Mouse (Mus musculus) gastrocnemius, adult 8-10 months (tissue): ENCODE measurements at regions not wholly inside any gene's neighbourhood (a gene's known extent, or its start where the extent isn't known, plus 50 kb on each side); places are given as distances from the start of the nearest gene placed in this dataset.
A peak's percentile ranks its signal among the peaks of the same experiment; 100 is the strongest.

Source experiments
- DNase-seq, 2 experiments: peaks; one replicate each; pipeline ENCODE4 v3.0.0; 2022; ENCODE audit warnings: low spot score in 2 of 2

- DNase-seq = no peak
Observed at GRCm38 (mm10) chr1:183845135-183845534, 168.0 kb upstream of the Dusp10 start.

DNA sequence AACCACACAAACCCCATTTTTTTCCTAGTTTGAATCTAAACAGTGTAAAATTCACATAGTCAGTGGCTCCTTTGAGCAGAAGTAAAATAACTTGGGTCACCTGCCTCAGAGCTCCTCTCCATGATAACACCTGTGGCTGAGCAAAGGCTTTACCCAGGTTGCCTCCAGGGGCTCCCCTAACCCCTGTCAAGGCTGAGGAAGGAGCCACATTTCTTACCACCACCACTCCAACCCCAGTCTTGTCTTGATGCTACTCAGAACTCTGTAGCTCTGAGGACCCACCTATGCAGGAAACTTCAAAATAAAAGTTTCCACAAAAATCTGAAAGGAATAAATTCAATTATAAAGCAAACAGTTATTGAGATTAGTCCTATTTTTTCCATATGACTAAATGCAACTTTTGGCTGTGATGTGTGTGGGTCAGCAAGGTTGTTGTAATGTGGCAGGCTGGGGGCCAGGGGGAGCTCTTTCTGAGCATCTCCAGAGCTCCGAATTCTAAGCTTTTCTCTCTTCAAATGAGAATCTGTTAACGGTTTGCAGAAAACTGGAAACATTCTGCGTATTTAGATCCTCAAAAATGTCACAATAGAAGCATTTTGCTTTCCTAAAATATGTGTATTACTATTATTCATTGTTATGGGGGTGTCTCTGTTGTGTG is 159.0 kb upstream of the Dusp10 start:
- DNase-seq = no peak

GRCm38 (mm10) chr1:183865111-183865510 is 148.0 kb upstream of the Dusp10 start:
- DNase-seq = no peak

DNA sequence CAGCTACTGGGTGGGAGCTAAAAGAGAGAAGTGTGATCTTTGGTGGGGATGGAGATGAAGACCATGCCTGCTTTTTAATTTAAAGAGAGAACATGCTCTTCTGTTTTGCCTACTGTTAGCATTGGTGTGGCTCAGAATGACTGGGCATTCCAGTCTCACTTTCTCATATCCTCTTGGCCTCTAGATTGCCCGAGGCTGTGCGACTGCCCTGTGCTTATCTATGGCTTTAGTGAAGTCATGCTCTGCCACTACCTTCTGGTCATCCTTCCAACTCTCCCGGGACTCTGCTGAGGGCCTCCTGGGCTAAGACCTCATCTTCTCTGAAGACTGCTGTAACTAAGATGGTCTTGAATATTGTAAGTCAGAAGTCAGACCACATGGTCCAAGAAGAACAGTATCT is 147.5 kb upstream of the Dusp10 start:
- DNase-seq = no peak

GRCm38 (mm10) chr1:183868965-183869364 is 144.1 kb upstream of the Dusp10 start:
- DNase-seq = no peak

GRCm38 (mm10) chr1:183895936-183896335 is 117.2 kb upstream of the Dusp10 start:
- DNase-seq = no peak

DNA sequence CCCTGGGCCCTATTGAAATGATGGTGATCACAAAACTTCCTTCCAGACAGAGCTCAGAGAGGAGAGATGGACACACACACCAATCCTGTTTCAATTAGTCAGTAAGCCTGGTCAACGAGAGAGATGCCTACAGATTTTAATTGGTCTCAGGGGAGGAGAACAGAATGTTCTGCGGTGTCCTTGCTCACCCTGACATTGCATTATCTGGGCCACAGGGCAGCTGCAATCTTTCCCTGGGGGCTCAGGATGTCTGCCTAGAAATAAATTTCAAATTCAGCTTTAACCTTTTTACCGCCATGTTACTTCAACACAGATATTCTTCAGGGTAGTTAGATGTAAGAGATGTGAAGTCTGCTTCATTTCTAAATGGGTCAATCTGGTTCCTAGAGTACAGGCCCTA is 115.0 kb upstream of the Dusp10 start:
- no peak for DNase-seq

DNA sequence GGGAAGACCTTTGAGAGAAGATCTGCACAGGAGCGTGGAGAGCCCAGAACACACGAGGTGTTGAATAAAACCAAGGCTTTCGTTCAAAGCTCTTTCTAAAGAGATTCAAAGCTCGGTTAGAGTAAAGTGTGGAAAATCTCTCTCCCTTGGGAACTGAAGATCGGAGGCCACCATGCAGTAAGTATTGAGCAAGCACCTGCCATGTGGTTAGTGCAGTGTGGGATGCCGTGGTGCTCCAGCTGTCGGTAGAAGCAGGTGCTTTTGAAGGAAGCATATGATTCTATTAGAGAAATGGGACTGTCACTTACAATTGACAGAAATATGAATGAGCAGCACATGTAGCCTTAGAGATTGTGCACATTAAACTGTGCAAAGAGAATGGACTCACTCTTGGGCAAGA is 108.5 kb upstream of the Dusp10 start:
- no peak for DNase-seq

DNA sequence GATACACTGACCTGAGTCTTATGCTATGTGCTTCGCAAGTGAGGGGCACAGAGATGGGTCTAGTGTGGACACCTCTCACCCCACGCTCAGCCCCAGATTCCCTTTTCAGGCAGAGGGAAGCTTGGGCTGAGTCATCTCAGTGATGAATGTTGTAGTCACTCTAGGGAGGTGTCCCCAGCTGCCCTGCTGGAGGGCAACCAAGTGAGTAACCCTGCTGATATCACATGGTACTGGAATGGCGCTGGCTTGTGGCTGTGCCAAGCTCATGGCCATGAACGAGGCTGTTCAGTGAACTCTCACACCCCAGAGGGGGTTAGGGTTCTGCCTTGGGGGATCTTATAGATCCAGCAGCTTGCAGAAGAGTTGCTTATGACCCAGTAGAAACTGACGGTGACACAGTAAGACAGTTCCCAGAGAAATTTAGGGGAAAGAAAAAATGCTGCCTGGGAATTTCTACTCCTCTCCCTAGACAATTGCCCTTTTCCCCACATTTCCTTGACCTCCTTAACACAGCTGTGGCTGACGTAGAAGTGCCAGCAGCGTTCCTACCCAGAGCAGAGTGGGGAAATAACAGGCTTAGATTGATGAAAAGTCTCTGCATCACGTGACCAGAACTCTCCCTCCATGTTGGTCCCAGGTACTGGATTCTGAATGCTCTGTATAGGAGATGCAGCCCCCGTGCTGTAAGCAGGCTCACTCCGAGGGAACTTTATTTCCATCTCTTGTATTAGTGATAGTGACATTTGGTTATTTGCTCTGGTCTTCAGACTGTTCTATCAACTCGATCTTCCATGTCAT is 107.6 kb upstream of the Dusp10 start:
- DNase-seq = peak; percentile 80 to 85

DNA sequence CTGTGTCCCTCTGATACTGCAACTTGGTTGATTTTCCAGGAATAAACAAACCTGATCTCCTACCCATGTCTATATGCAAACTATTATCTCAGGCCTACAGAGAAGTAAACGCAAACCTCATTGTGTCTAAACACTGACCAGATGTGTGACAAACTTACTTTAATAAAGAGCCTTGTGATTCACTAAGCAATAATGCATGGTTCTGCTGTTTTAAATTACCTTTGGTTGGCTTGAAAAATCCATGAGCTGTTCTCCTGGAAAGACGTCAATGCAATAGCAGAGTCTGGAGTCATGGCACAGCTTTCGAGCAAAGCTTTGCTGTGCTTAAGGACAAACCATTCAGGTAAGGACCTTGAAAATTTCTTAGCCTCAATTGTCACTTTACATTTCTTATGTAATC is 95.4 kb upstream of the Dusp10 start:
- no peak for DNase-seq

- no peak for DNase-seq
Observed at GRCm38 (mm10) chr1:183921262-183921661, 91.8 kb upstream of the Dusp10 start.

- DNase-seq = peak; percentile 17 to 21
Observed at GRCm38 (mm10) chr1:183928539-183928938, 84.6 kb upstream of the Dusp10 start.

DNA sequence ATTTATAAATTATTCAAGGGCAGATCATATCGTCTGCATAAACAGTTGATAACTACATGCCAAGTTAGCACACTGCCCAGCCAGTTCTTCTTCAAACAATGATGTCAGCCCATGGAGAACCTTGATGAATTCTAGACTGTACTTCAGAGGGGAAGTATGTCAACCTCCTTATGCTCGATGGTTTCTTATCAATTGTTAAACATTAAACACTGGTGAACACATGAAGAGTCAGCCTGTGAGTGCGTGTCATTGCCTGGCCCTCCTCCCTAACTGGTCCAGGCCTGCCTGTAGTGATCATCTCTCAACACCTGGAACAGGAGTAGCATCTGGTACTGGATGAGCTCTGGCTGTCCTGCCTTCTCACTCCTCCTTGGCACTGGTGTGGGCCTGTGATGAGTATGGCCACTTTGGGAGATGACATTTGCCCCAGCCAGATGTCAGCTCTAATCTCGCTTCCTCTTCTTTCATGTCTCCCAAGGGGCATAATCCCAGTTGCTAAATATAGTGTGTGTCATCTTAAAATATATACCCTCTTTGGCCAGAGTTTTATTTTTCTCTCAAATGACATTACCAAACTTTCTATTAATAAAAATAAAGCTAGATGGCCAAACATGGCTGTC is 82.6 kb upstream of the Dusp10 start:
- peak; percentile 34 to 66 for DNase-seq

- peak; percentile 14 to 38 for DNase-seq
Observed at GRCm38 (mm10) chr1:183931141-183931540, 82.0 kb upstream of the Dusp10 start.

- DNase-seq = no peak
Observed at GRCm38 (mm10) chr1:183933845-183934244, 79.3 kb upstream of the Dusp10 start.

- DNase-seq = no peak
Observed at GRCm38 (mm10) chr1:183937166-183937565, 75.9 kb upstream of the Dusp10 start.

- DNase-seq = no peak
Observed at GRCm38 (mm10) chr1:183938361-183938760, 74.7 kb upstream of the Dusp10 start.

DNA sequence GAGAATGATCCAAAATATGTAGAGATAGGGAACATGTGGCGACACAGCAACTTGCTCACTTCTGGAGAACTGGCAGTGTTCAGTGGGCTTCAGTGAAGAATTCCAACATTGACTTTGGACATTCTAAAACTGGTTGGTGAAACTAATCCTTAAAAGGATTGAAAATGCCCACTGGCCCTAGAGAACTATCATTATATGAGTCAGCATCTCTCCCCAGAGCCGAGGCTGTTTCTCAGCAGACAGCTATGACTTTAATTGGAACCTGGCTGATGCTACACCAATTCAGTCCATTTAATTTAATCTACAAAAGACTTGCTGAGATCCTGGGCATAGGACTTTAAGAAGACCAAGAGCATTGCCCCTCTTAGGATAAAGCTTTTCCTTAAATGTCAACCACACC is 72.4 kb upstream of the Dusp10 start:
- DNase-seq = no peak

DNA sequence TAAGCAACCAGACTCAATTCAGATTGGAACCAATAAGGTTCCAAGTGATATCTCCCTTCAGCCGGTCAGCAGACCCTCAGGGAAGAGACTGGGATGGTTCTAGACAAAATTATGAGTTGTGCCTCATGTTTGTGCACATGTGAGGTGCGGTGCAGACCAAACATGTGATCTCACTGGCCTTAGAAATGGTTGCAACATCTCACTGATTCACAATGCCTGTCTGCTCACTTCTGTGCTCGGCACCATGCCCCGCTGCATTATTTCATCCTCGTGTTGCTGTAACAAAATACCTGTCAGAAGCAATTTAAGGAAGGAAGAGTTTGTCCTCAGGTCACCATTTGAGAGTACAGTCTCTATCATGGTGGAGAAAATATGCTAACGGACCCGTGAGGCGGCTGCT is 66.9 kb upstream of the Dusp10 start:
- peak in 1 of 2 experiments; percentile 10 for DNase-seq

- no peak for DNase-seq
Observed at GRCm38 (mm10) chr1:183947066-183947465, 66.0 kb upstream of the Dusp10 start.

GRCm38 (mm10) chr1:183949205-183949604 is 63.9 kb upstream of the Dusp10 start:
- DNase-seq = no peak

DNA sequence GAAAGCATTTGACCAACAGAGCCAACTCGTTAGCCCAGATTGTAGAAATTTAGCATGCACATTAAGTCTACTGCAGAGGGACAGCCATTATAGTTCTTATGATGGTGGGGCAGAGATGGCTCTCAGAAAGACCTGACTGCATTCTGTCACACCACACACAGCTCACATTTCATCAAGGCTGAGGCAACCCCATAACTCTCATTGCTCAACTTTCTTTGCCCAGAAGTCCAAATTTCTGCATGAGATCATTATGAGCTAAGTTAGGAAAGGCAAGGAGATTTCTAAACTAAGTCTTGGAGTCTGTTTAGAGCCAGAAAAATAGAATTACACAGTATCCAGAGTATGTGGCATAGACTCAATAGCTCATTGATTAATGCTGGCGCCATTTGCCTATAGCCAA is 59.0 kb upstream of the Dusp10 start:
- DNase-seq = no peak

DNA sequence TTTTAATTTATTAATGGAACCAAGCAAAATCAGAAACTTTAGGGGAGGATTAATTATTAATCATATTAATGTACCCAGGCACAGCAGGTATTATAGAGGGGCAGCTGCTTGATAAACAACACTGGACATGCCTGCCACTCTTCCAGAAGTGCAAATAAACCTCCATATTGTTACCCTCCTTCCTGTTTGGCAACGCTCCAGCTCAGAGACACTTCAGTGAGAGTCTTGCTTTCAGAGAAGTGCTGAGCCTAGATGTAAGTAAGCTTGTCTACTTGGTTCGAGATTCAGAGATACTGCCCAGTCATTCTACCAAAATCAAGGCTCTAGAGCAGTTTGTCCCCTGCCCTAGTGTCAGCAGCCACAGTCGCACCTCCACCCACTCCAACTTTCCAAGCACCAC is 56.7 kb upstream of the Dusp10 start:
- DNase-seq = no peak
